Mouse (Mus musculus): ENCODE data around the gene Cul4a. TPM values are rescaled to one million over a fixed set of nuclear protein-coding genes. Genes with fewer than 3 reads are reported as not detected.

Cul4a gene
- polyA plus RNA-seq, 2 experiments from 2014 or later = 20.3 to 20.5 TPM

GRCm38 (mm10) chr8:13180408-13180807 lies 75.0 kb downstream of the Cul4a start:
- no peak for ATAC-seq

GRCm38 (mm10) chr8:13180911-13181690 lies 75.7 kb downstream of the Cul4a start:
- ATAC-seq = no peak

GRCm38 (mm10) chr8:13181691-13181976 lies 76.2 kb downstream of the Cul4a start:
- no peak for ATAC-seq

- no peak for ATAC-seq
These were observed 81.4 kb downstream of the Cul4a start for GRCm38 (mm10) chr8:13186819-13187218.

GRCm38 (mm10) chr8:13187229-13187628 lies 81.8 kb downstream of the Cul4a start:
- ATAC-seq = no peak

GRCm38 (mm10) chr8:13187638-13188037 lies 82.2 kb downstream of the Cul4a start:
- ATAC-seq = no peak

- no peak for ATAC-seq
These were observed 82.7 kb downstream of the Cul4a start for GRCm38 (mm10) chr8:13188052-13188555.

GRCm38 (mm10) chr8:13188857-13189256 lies 83.4 kb downstream of the Cul4a start:
- no peak for ATAC-seq

- ATAC-seq = no peak
These were observed 84.8 kb downstream of the Cul4a start for GRCm38 (mm10) chr8:13190235-13190634.

- ATAC-seq = no peak
These were observed 89.4 kb downstream of the Cul4a start for GRCm38 (mm10) chr8:13194818-13195217.

- no peak for ATAC-seq
These were observed 92.1 kb downstream of the Cul4a start for GRCm38 (mm10) chr8:13197493-13197892.

Other genes with a start within 250 kb of the Cul4a start
- under 1 TPM in 1 of 2 experiments, not detected in 1; 0.65 TPM for gene Mcf2l, start 231.8 kb upstream of the Cul4a start, polyA plus RNA-seq (2017; shearing (Covaris generic))
- gene F7, start 79.6 kb upstream of the Cul4a start, polyA plus RNA-seq (2017; shearing (Covaris generic)) = not detected
- not detected for gene F10, start 68.3 kb upstream of the Cul4a start, polyA plus RNA-seq (2017; shearing (Covaris generic))
- gene Proz, start 44.7 kb upstream of the Cul4a start, polyA plus RNA-seq (2017; shearing (Covaris generic)) = 1 to 10 TPM; 1.9 to 2.9 TPM
- 10 to 100 TPM; 38.6 to 56.6 TPM for gene Pcid2, start 162 bp upstream of the Cul4a start, polyA plus RNA-seq (2017; shearing (Covaris generic))
- gene Lamp1, start 53.5 kb downstream of the Cul4a start, polyA plus RNA-seq (2017; shearing (Covaris generic)) = 10 to 100 TPM; 12.6 to 25.2 TPM
- 1 to 10 TPM; 2.8 to 3.2 TPM for gene Grtp1, start 95.0 kb downstream of the Cul4a start, polyA plus RNA-seq (2017; shearing (Covaris generic))
- gene Adprhl1, start 148.5 kb downstream of the Cul4a start, polyA plus RNA-seq (2017; shearing (Covaris generic)) = under 1 TPM in 1 of 2 experiments, not detected in 1; 0.12 TPM
- gene Dcun1d2, start 182.5 kb downstream of the Cul4a start, polyA plus RNA-seq (2017; shearing (Covaris generic)) = 10 to 100 TPM; 23.6 to 27.6 TPM
- 10 to 100 TPM; 26.8 to 32.8 TPM for gene Tmco3, start 182.6 kb downstream of the Cul4a start, polyA plus RNA-seq (2017; shearing (Covaris generic))
- gene Tfdp1, start 233.1 kb downstream of the Cul4a start, polyA plus RNA-seq (2017; shearing (Covaris generic)) = 10 to 100 TPM; 31.5 to 46.6 TPM

Data from CD4-positive, CD25-positive, alpha-beta regulatory T cell, adult 4 months (primary cell).